Comparison of ENCODE assay signal across 7 mouse cellular contexts in the genomic region with DNA sequence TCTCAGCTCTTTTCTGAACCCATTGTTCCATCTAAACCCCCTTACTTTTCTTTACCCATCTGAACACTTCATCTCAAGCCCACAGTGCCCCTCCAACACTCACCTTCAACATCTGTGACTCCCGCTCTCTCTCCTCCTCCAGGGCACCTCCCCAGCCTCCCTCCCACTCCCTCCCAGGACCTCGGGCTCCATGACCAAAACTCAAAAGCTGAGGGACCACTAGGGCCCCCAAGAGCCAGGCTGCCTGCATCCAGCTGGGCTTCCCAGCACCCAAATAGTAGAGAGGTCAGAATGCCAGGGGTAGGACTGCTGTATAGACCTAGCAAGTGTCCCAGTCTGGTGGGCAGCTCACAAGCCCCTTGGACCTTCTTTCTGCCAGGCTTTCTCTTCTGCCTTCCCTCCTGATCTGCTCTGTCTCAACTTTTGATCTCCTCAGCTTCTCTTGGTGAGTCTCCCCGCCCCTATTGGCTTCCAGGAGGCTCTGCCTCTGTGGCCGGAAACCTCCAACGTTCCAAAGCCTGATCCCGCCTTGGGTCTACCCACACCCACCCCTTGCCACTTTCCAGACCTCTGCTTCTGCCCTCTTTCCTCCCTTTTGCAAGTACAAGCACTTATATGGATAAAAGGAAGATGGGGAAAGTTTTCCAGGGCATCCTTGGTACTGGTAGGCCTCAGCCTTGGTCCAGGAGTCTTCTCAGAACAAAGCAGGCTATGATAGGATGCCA. TPM values are rescaled to one million over a fixed set of nuclear protein-coding genes. Genes with fewer than 3 reads are reported as not detected.
DNase-seq lines count a peak whose midpoint lies in the region; ATAC-seq lines count a peak whose summit lies in the region.

A gene (minus strand): TSS at position 387 of the 725 bp plus-strand sequence.

- ATAC-seq in forebrain, embryonic 12.5 days (ENCODE audit: low FRiP score), result no peak
- no peak for ATAC-seq in kidney, embryonic 14.5 days (ENCODE audit: low FRiP score, low TSS enrichment)
- no peak for ATAC-seq in midbrain, embryonic 16.5 days

- H3K4me2 ChIP-seq in forebrain, embryonic 12.5 days, result peak within 1 kb of the TSS; percentile 76
- H3K4me2 ChIP-seq in kidney, embryonic 14.5 days (replicated peaks; ENCODE audit: low read depth, low read length), result peak within 1 kb of the TSS; percentile 70
- peak within 1 kb of the TSS; percentile 72 for H3K4me2 ChIP-seq in midbrain, embryonic 16.5 days (ENCODE audit: low read length)

- no peaks in the 10 kb centered on the region for H3K36me3 ChIP-seq in forebrain, embryonic 12.5 days (replicated peaks)
- no peaks in the 10 kb centered on the region for H3K36me3 ChIP-seq in kidney, embryonic 14.5 days (ENCODE audit: control insufficient read depth, insufficient read depth, low read length)
- H3K36me3 ChIP-seq in midbrain, embryonic 16.5 days (ENCODE audit: control insufficient read depth, insufficient read depth, low read length), result no peaks in the 10 kb centered on the region

- DNase-seq in right cerebral cortex, adult 2 months (ENCODE audit: low spot score in 2 of 2), result peak; percentile 2 to 3
- DNase-seq in right cerebral cortex, postnatal 10 days (ENCODE audit: low spot score in 2 of 2), result no peak
- no peak for DNase-seq in right cerebral cortex, postnatal 14 days
- no peak for DNase-seq in right cerebral cortex, postnatal 4 days

- peaks cover 32% of the 10 kb centered on the region for H3K27me3 ChIP-seq in forebrain, embryonic 12.5 days
- H3K27me3 ChIP-seq in kidney, embryonic 14.5 days (ENCODE audit: control insufficient read depth, insufficient read depth, low read length), result peaks cover 11% of the 10 kb centered on the region
- H3K27me3 ChIP-seq in midbrain, embryonic 16.5 days (ENCODE audit: control insufficient read depth, insufficient read depth, low read depth, low read length), result no peaks in the 10 kb centered on the region

- 57% methylated on average over 6 of the region's 6 CpGs for WGBS in forebrain, embryonic 12.5 days
- 60% methylated on average over 6 of the region's 6 CpGs for WGBS in kidney, embryonic 14.5 days
- WGBS in midbrain, embryonic 16.5 days, result 62% methylated on average over 6 of the region's 6 CpGs

- peak within 1 kb of the TSS; percentile 12; the same call in 1 of the 2 replicates for H3K9ac ChIP-seq in forebrain, embryonic 12.5 days
- H3K9ac ChIP-seq in kidney, embryonic 14.5 days (ENCODE audit: low read depth, low read length), result peak within 1 kb of the TSS; percentile 23; the same call in 1 of the 2 replicates
- 0 out of 2 replicates have a peak within 1 kb of the TSS, but pooled peaks have one; percentile 11 for H3K9ac ChIP-seq in midbrain, embryonic 16.5 days (ENCODE audit: low read depth, low read length)

- peak within 1 kb of the TSS; percentile 67; the same call in 1 of the 2 replicates for H3K4me3 ChIP-seq in forebrain, embryonic 12.5 days (replicated peaks)
- peak within 1 kb of the TSS; percentile 46 for H3K4me3 ChIP-seq in kidney, embryonic 14.5 days (ENCODE audit: low read length)
- peak within 1 kb of the TSS; percentile 67 for H3K4me3 ChIP-seq in midbrain, embryonic 16.5 days (ENCODE audit: low read depth, low read length)

- peak within 1 kb of the TSS; percentile 97 for H3K27ac ChIP-seq in forebrain, embryonic 12.5 days
- peak within 1 kb of the TSS; percentile 17; the same call in 1 of the 2 replicates for H3K27ac ChIP-seq in kidney, embryonic 14.5 days (ENCODE audit: low read depth, low read length)
- peak within 1 kb of the TSS; percentile 92 for H3K27ac ChIP-seq in midbrain, embryonic 16.5 days (ENCODE audit: low read length)

- peaks cover 38% of the 10 kb centered on the region for H3K4me1 ChIP-seq in forebrain, embryonic 12.5 days
- H3K4me1 ChIP-seq in kidney, embryonic 14.5 days (ENCODE audit: control insufficient read depth, insufficient read depth, low read length), result peaks cover 34% of the 10 kb centered on the region
- H3K4me1 ChIP-seq in midbrain, embryonic 16.5 days (ENCODE audit: control insufficient read depth, insufficient read depth, low read length), result peaks cover 18% of the 10 kb centered on the region

- no peaks in the 10 kb centered on the region for H3K9me3 ChIP-seq in forebrain, embryonic 12.5 days
- no peaks in the 10 kb centered on the region for H3K9me3 ChIP-seq in kidney, embryonic 14.5 days (ENCODE audit: control insufficient read depth, low read length)
- no peaks in the 10 kb centered on the region for H3K9me3 ChIP-seq in midbrain, embryonic 16.5 days (replicated peaks; ENCODE audit: control insufficient read depth, low read length, poor library complexity, severe bottlenecking)

RNA-seq across cellular contexts. Expression of the gene that starts here (rescaled TPM):
- polyA plus RNA-seq in forebrain, embryonic 12.5 days (2016; fragmentation: Nextera tagmentation; extraction: Ambion mirVana), result 2.5 and 2.9 TPM in 2 replicates
- 3.4 TPM in 2 replicates for polyA plus RNA-seq in kidney, embryonic 14.5 days (2014; fragmentation: Nextera tagmentation; extraction: Ambion mirVana)
- polyA plus RNA-seq in midbrain, embryonic 16.5 days (2015; fragmentation: Nextera tagmentation; extraction: Ambion mirVana), result 4.0 and 4.2 TPM in 2 replicates

Comparison
In these comparisons a context has a peak if more than half of its experiments do, and no peak if none do; other contexts are left out.
1. DNase-seq: peak in right cerebral cortex, adult 2 months (2 of 2); none in right cerebral cortex, postnatal 10 days (0 of 2), right cerebral cortex, postnatal 14 days (single experiment) and right cerebral cortex, postnatal 4 days (single experiment).
2. H3K27ac ChIP-seq: peak in every context shown above with its lines; median percentile 97 in forebrain, embryonic 12.5 days; 92 in midbrain, embryonic 16.5 days; 17 in kidney, embryonic 14.5 days.
3. Peak in every context shown above with its lines, with median percentiles within 50 percentile points of each other: H3K4me2 ChIP-seq, H3K4me3 ChIP-seq and H3K9ac ChIP-seq.